ENCODE assay signal across 13 mouse cellular contexts in the genomic region with DNA sequence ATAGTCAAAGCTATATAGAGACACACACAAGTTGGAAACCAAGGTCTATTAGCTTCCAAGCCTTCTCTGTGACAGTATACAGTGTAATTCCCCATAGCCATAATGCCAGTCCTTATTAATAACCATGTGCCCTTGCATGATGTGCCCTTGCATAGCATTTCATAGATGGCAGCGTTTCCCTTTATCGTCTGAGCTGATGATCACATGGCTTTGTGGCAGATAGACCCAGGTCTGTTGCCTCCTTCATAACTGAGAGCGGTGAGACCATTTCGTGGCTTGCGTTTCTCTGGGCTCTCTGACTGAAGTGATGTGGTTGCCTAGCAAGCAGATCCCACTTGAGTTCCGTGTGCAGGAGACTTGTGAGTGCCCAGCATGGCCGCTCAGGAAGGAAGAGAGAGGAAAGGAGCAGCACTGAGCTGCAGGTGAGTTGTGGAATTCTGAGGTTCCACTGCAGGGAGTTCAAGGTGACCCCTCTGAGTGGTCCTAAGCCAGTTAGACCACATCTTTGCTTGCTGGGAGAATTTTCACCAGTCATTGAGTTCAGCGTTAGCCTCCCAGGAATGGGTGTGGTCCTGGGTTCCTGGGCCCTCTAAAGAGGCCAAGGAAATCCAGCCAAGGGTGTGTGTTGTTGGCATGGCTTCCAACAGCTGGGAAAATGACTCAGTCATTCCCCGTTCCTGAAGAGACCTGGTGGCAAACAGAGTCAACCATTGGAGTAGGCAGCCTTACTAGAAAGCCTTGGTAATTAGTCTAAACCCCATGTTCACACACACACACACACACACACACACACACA.
"Had no signal": no experiment of that assay in that cellular context is flagged by ENCODE, and none has a peak within 500 bp of the region (broad histone marks: within the 10 kb centered on the region; RNA-seq: fewer than 3 reads in every experiment).

No protein-coding gene starts in this region.

- H3K4me3 ChIP-seq: kidney, embryonic 15.5 days; limb, embryonic 10.5 days; liver, embryonic 15.5 days; lung, embryonic 15.5 days; midbrain, embryonic 13.5 days; myocyte; neural tube, embryonic 15.5 days had no signal

- H3K9me3 ChIP-seq: kidney, embryonic 15.5 days; limb, embryonic 10.5 days; liver, embryonic 15.5 days; lung, embryonic 15.5 days; midbrain, embryonic 13.5 days; neural tube, embryonic 15.5 days had no signal

- H3K9ac ChIP-seq: kidney, embryonic 15.5 days; liver, embryonic 15.5 days; lung, embryonic 15.5 days; midbrain, embryonic 13.5 days; neural tube, embryonic 15.5 days had no signal

- H3K27me3 ChIP-seq: kidney, embryonic 15.5 days; lung, embryonic 15.5 days; midbrain, embryonic 13.5 days; neural tube, embryonic 15.5 days had no signal

- ATAC-seq: midbrain, embryonic 13.5 days had no signal

- DNase-seq: kidney, adult 2 months; kidney, postnatal 14 days; right cerebral cortex, adult 18-20 months; right cerebral cortex, postnatal 25 days; thymus, postnatal 36 days had no signal

- H3K27ac ChIP-seq: kidney, embryonic 15.5 days; limb, embryonic 10.5 days; liver, embryonic 15.5 days; lung, embryonic 15.5 days; midbrain, embryonic 13.5 days; neural tube, embryonic 15.5 days had no signal

- H3K4me2 ChIP-seq: kidney, embryonic 15.5 days; liver, embryonic 11.5 days; liver, embryonic 15.5 days; lung, embryonic 15.5 days; midbrain, embryonic 13.5 days; neural tube, embryonic 15.5 days had no signal
